Mouse (Mus musculus): ENCODE measurements around the gene Tssc4. TPM values are rescaled to one million over a fixed set of nuclear protein-coding genes. Genes with fewer than 3 reads are reported as not detected.

Tssc4 gene
- polyA plus RNA-seq (2012; ENCODE audit: insufficient read depth, insufficient read length, missing spikeins) = 17.5 and 23.0 TPM in 2 replicates

DNA sequence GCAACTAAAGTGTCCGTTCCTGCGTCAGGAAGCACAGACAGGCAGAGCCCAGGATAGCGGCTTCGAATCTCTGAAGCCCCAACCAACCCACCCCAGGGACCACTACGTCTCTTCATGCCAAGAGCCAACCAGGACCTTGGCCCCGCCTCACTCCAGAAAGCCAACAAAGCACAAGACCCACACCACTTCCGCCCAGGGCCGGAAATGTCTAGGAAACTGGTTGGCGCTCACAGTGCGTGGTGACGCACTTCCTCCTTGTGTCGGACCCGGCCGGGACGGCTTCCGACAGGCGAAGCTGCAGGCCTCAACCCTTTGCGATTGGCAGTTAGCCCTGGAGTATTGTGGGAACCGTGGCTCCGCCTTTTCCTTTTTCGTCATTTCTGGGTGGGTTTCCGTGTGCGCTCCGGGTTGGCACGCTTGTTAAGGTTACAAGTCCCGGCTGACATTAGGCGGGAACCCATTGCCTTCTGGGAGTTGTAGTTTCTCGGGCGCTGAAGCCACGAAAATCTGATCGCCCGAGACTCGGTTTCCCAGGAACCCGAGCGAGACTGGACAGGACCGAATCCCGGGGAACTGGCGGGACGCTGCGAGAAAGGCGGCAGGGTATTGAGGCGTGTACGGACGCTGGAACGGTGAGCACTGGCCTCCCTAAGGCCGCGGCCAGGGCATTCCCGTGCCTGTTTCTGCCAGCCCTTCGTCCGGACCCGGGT lies at the start of gene Tssc4:
Gene Tssc4, plus strand, starts transcription at position 368 of the 710 bp plus-strand sequence.
- H3K4me1 ChIP-seq (ENCODE audit: control insufficient read depth, insufficient read depth, low read length) = peaks cover 4% of the 10 kb centered on the region; the same call in 1 of the 2 replicates
- peak within 1 kb of the TSS; percentile 90 for H3K4me3 ChIP-seq (ENCODE audit: insufficient read depth, low read length)
- no peak for TF ChIP-seq POLR2A (IDR thresholded peaks at IDR 0.05; ENCODE audit: borderline replicate concordance, low read depth, low read length)
- TF ChIP-seq CTCF (IDR thresholded peaks at IDR 0.05; ENCODE audit: low read depth, low read length) = no peak
- peak within 1 kb of the TSS; percentile 67 for H3K27ac ChIP-seq (ENCODE audit: insufficient read depth, low read depth, low read length)

DNA sequence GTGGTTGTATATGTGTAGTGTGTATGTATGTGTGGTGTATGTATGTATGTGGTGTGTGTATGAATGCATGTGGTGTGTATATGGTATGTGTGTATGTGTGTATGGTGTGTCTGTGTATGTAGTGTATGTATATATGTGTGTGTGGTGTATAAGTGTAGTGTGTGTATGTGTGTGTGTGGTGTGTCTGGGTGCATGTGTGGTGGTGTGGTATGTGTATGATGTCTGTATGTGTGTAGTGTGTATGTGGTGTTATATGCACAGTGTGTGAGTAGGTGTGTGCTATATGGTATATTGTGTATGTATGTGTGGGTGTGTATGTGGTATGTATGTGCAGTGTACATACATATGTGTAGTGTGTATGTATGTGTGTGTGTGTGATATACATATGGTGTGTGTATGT lies 49.0 kb upstream of the Tssc4 start:
- H3K27ac ChIP-seq (ENCODE audit: insufficient read depth, low read depth, low read length) = no peak overlapping the region
- TF ChIP-seq CTCF (IDR thresholded peaks at IDR 0.05; ENCODE audit: low read depth, low read length) = no peak
- TF ChIP-seq POLR2A (IDR thresholded peaks at IDR 0.05; ENCODE audit: borderline replicate concordance, low read depth, low read length) = no peak
- H3K4me1 ChIP-seq (ENCODE audit: control insufficient read depth, insufficient read depth, low read length) = peaks cover 35% of the 10 kb centered on the region
- H3K4me3 ChIP-seq (ENCODE audit: insufficient read depth, low read length) = no peak overlapping the region

DNA sequence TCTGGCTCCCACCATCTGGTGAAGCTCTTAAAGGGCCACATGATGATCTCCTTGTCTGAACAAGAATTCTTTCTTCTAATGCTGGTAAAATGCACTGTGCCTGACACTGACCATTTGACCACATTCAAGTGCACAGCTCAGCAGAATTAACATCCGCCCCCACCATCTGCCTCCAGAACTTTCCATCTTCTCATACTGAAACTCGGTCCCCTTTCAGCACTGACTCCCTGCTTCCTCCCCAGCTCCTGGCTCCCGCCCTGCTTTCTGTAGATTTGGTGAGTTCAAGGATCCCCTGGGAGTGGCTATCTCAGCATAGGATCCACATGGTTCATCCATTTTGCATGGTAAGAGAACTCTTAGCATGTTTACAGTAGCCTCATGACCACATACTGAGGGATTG lies 48.3 kb upstream of the Tssc4 start:
- Histone ChIP-seq H3K27ac (ENCODE audit: insufficient read depth, low read depth, low read length) (no peak overlapping the region), H3K4me3 (ENCODE audit: insufficient read depth, low read length) (no peak overlapping the region), H3K4me1 (ENCODE audit: control insufficient read depth, insufficient read depth, low read length) (peaks cover 29% of the 10 kb centered on the region)
- TF ChIP-seq CTCF (IDR thresholded peaks at IDR 0.05; ENCODE audit: low read depth, low read length) = no peak
- no peak for TF ChIP-seq POLR2A (IDR thresholded peaks at IDR 0.05; ENCODE audit: borderline replicate concordance, low read depth, low read length)

DNA sequence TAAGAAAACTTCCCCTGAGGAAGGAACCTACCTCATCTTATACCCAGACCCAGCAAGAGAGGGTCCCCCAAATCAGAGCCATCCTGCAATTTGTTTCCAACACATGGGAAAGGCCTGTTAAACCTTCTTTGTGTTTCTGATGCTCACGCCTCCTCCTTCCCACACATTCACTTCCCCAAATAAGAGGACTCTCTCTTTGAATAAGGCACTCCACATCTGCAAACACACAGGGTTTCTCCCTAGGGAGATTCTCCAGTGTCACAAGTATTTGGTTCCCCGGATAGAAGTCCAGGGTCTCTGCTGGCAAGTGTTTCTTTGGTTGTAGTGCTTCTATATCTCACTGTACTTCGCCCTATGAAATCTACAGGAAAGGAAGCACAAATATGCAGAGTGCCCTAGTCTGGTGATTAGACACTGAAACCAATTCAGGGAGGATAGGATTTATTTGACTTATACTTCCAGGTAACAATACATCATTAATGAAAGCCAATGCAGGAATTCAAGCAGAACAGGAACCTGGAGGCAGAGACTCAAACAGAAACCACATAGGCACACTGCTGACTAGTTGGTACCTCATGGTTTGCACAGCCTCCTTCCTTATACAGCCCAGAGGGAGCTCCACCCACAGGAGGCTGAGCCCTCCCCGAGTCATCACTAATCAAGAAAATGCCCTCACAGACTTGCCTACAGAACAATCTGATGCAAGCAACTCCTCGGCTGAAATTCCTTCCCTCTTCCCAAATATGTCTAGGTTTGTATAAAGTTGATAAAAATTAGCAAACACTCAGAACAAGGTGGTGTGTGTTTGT lies 47.5 kb upstream of the Tssc4 start:
- H3K4me3 ChIP-seq (ENCODE audit: insufficient read depth, low read length) = no peak overlapping the region
- no peak overlapping the region for H3K27ac ChIP-seq (ENCODE audit: insufficient read depth, low read depth, low read length)
- peaks cover 28% of the 10 kb centered on the region for H3K4me1 ChIP-seq (ENCODE audit: control insufficient read depth, insufficient read depth, low read length)
- TF ChIP-seq CTCF (IDR thresholded peaks at IDR 0.05; ENCODE audit: low read depth, low read length) (no peak), POLR2A (IDR thresholded peaks at IDR 0.05; ENCODE audit: borderline replicate concordance, low read depth, low read length) (no peak)

DNA sequence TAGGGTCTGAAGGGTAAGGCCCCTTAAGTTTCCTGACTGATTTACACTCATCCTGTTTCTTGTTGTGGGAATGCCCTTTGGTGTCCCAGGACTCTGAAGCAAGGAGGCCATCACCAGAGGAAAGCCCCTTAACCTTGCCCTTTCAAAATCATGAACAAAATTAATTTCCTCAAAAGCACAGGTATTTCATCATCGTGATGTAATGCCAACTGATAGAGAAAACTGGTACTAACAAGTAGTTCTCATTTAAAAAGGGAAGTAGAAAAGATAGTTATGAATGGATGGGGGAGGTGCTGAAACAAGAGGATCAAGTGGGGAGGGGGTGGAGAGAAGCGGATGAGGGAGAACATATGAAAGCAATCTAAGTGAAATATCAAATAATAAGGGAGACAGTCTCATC lies 45.5 kb upstream of the Tssc4 start:
- no peak overlapping the region for H3K27ac ChIP-seq (ENCODE audit: insufficient read depth, low read depth, low read length)

DNA sequence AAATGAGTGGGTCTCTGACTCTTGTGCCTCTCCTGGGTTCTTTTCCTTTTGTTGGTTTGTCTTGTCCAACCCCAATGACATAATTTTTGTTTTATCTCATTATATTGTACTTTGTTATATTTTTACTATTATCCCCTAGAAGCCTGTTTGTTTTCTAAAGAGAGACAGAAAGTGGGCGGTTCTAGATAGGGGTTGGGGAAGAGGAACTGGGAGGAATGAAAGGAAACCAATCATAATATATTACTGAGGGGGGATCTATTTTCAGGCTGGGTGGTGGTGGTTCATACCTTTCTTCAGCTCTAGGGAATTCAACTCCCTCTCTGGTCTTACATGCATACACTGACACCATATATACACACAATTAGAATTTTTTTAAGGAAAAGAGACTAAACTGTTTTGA lies 44.8 kb upstream of the Tssc4 start:
- Histone ChIP-seq H3K4me1 (ENCODE audit: control insufficient read depth, insufficient read depth, low read length) (peaks cover 28% of the 10 kb centered on the region), H3K27ac (ENCODE audit: insufficient read depth, low read depth, low read length) (no peak overlapping the region), H3K4me3 (ENCODE audit: insufficient read depth, low read length) (no peak overlapping the region)
- TF ChIP-seq POLR2A (IDR thresholded peaks at IDR 0.05; ENCODE audit: borderline replicate concordance, low read depth, low read length) = no peak
- TF ChIP-seq CTCF (IDR thresholded peaks at IDR 0.05; ENCODE audit: low read depth, low read length) = no peak

More for the DNA sequence above, 45.5 kb upstream of the Tssc4 start:
- peaks cover 28% of the 10 kb centered on the region for H3K4me1 ChIP-seq (ENCODE audit: control insufficient read depth, insufficient read depth, low read length)
- TF ChIP-seq CTCF (IDR thresholded peaks at IDR 0.05; ENCODE audit: low read depth, low read length) (no peak), POLR2A (IDR thresholded peaks at IDR 0.05; ENCODE audit: borderline replicate concordance, low read depth, low read length) (no peak)
- H3K4me3 ChIP-seq (ENCODE audit: insufficient read depth, low read length) = no peak overlapping the region

DNA sequence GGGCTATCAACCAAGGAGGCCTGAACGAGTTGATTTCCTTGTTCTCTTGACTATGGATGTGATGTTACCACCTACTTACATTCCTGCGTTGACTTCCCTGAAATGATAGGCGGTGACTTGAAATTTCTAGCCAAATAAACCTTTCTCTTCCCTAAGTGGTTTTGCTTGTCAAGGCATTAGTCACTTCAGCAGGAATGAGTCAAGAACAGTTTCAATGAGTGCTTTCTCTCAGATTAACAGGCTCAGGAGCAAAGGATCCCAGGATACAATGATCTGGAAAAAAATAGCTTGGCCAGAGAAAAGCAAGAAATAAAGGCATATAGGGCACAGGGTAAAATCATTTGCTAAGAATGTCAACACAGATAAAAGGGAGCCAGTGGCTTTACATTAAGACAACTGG lies 43.6 kb upstream of the Tssc4 start:
- TF ChIP-seq CTCF (IDR thresholded peaks at IDR 0.05; ENCODE audit: low read depth, low read length) (no peak), POLR2A (IDR thresholded peaks at IDR 0.05; ENCODE audit: borderline replicate concordance, low read depth, low read length) (no peak)

DNA sequence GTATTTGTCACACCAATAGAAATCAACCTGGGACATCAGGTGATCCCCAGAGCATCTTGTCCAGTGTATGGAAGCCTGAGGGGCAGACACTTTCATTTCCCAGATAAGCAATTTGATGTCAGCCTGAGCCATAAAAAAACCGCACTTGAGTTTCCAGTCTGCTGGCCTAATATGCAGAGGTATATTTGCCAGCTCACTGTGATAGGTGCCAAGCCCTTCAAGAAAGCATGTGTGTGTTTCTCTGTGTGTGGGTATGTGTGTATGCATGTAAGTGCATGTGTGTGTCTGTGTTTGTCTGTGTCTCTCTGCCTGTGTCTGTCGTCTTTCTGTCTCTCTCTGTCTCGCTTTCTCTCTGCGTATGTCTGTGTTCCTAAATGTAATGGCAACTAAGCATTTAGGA lies 41.9 kb upstream of the Tssc4 start:
- Histone ChIP-seq H3K4me3 (ENCODE audit: insufficient read depth, low read length) (no peak overlapping the region), H3K4me1 (ENCODE audit: control insufficient read depth, insufficient read depth, low read length) (peaks cover 12% of the 10 kb centered on the region), H3K27ac (ENCODE audit: insufficient read depth, low read depth, low read length) (no peak overlapping the region)
- TF ChIP-seq POLR2A (IDR thresholded peaks at IDR 0.05; ENCODE audit: borderline replicate concordance, low read depth, low read length) = no peak
- no peak for TF ChIP-seq CTCF (IDR thresholded peaks at IDR 0.05; ENCODE audit: low read depth, low read length)

More for the DNA sequence above, 43.6 kb upstream of the Tssc4 start:
- no peak overlapping the region for H3K4me3 ChIP-seq (ENCODE audit: insufficient read depth, low read length)
- peaks cover 27% of the 10 kb centered on the region for H3K4me1 ChIP-seq (ENCODE audit: control insufficient read depth, insufficient read depth, low read length)
- H3K27ac ChIP-seq (ENCODE audit: insufficient read depth, low read depth, low read length) = no peak overlapping the region

DNA sequence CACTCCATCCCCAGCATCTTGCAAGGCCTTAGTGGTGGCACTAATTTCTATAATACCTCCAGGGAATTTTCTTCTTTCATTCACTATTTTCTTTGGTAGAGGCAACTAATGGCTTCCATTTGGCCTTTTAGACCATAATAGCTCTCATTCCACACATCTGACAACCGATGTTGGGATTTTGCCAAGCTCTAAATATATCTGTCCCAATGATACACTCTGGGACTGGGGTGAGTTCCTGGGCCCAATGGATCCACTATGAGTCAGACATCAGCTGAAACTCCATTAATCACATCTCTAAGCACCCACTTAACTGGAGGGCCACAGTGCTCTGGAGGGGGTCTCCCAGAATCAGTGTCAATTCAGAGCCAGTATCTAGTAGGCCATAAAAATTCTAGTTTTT lies 37.2 kb upstream of the Tssc4 start:
- Histone ChIP-seq H3K4me1 (ENCODE audit: control insufficient read depth, insufficient read depth, low read length) (peaks cover 9% of the 10 kb centered on the region), H3K27ac (ENCODE audit: insufficient read depth, low read depth, low read length) (no peak overlapping the region), H3K4me3 (ENCODE audit: insufficient read depth, low read length) (no peak overlapping the region)
- TF ChIP-seq POLR2A (IDR thresholded peaks at IDR 0.05; ENCODE audit: borderline replicate concordance, low read depth, low read length) (no peak), CTCF (IDR thresholded peaks at IDR 0.05; ENCODE audit: low read depth, low read length) (no peak)

DNA sequence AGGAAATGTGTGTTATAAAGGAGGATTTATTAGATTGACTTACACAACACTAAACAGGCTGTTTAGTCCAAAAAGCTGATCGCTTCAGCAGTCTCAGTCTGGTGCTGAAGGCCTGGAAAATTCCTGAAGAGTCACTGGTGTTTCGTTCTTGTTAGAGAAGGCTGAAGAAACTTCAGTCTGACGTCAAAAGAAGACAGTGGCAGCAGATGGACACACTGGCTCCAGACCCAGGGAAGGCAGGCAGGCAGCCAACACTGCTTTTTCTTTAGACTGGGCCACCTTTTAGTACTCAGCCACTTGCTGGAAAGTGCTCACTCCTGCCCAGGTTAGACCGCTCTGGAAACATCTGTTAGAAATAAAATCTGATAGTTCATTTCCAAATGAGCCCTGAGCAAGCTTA lies 35.5 kb upstream of the Tssc4 start:
- no peak overlapping the region for H3K27ac ChIP-seq (ENCODE audit: insufficient read depth, low read depth, low read length)
- no peak overlapping the region for H3K4me3 ChIP-seq (ENCODE audit: insufficient read depth, low read length)
- TF ChIP-seq POLR2A (IDR thresholded peaks at IDR 0.05; ENCODE audit: borderline replicate concordance, low read depth, low read length) (no peak), CTCF (IDR thresholded peaks at IDR 0.05; ENCODE audit: low read depth, low read length) (no peak)
- peaks cover 25% of the 10 kb centered on the region for H3K4me1 ChIP-seq (ENCODE audit: control insufficient read depth, insufficient read depth, low read length)

All from bone marrow macrophage, adult 2 months (primary cell).